Mouse (Mus musculus): Measurements from ENCODE around the gene Ganc. TPM values are rescaled to one million over a fixed set of nuclear protein-coding genes. Genes with fewer than 3 reads are reported as not detected.

Ganc gene
- total RNA-seq (2021): 10 to 100 TPM; 12.0 to 13.7 TPM
- long read RNA-seq, full-length matches to known transcripts: 5 of 7 reads
- long read RNA-seq, partial matches to known transcripts: 0 of 7 reads
- long read RNA-seq, other reads (novel, unspliced or antisense): 2 of 7 reads

GRCm38 (mm10) chr2:120403653-120403985, at the start of gene Ganc:
Ganc (plus strand) TSS chr2:120403896.
- no peak for DNase-seq (ENCODE audit: low spot score in 2 of 2)

DNA sequence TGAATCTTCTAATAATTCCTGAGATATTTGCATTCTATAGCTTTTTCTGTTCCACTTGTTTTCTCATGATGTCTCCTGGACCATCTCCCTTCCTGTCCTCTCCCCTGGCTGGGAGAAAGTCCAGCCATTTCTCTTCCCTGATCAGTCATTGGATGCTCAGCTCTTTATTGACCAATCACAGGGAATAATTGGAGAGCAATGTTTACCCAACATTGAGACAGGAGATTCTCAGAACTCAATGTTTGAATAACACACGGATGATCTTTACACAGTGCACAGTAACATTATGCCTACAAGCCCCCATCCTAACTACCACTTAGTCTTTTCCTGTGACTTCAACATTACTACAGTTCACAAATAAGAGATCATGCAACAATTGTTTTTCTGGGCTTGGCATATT, 43.3 kb upstream of the Ganc start:
- no peak for DNase-seq (ENCODE audit: low spot score in 2 of 2)

- DNase-seq (ENCODE audit: low spot score in 2 of 2): no peak
These were observed 37.2 kb upstream of the Ganc start for GRCm38 (mm10) chr2:120366501-120366900.

GRCm38 (mm10) chr2:120367416-120368207, 36.1 kb upstream of the Ganc start:
- DNase-seq (ENCODE audit: low spot score in 2 of 2): no peak

DNA sequence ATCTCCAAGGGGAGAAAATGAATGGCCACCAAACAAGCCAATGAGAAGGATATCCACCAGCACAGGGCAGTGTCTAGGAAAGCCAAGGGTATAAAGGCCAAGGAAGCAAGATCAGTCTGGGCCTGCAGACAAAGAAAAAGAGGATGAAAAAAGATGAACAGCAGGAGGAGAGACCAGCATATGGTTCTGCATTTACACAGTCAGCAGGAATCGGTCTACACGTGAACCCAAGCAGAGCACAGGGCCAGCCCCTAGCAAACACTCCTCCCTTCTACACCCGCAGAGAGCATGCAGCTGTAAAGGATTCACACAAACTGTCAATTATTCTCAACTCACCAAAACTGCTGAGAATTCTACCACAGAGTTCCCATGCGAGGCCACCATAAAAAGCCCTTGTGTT, 29.8 kb upstream of the Ganc start:
- no peak for DNase-seq (ENCODE audit: low spot score in 2 of 2)

GRCm38 (mm10) chr2:120386264-120386663, 17.4 kb upstream of the Ganc start:
- no peak for DNase-seq (ENCODE audit: low spot score in 2 of 2)

GRCm38 (mm10) chr2:120387291-120387690, 16.4 kb upstream of the Ganc start:
- no peak for DNase-seq (ENCODE audit: low spot score in 2 of 2)

GRCm38 (mm10) chr2:120389376-120389775, 14.3 kb upstream of the Ganc start:
- no peak for DNase-seq (ENCODE audit: low spot score in 2 of 2)

- no peak for DNase-seq (ENCODE audit: low spot score in 2 of 2)
These were observed 12.8 kb upstream of the Ganc start for GRCm38 (mm10) chr2:120390934-120391333.

DNA sequence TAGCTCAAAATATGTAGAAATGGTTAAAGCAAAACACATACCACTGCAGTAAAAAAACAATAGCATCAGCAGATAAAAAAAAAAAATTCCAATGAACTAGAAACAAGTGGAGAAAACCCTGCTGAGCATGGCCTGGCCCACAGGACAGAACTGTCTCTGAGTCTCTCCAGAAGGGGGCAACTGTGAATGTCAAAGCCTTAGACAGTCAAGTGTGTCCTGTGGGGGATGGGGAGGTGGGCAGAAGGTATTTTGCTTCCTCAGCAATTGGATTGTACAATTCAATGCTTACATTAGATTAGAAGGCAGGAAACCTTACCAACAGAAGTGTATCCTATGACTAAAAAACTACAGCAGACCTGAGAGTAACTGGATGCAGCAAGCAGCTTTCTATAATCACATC, 11.3 kb upstream of the Ganc start:
- no peak for DNase-seq (ENCODE audit: low spot score in 2 of 2)

DNA sequence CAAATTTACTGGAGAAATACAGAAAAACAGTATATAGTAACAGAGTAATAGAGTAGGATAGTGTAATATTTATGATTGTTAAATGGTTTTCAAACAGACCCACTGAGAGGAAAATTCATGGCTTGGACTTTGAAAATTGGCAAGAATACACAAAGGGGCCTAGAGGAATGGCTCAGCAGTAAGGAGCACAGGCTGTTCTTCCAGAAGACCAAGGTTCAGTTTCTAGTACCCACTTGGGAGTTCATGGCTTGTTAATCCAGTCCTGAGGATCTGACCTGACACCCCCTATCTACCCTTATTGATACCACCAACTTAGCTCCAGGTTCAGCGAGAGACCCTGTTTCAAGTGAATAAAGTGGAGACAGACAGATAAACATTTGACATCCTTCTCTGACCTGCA, 5.7 kb upstream of the Ganc start:
- DNase-seq (ENCODE audit: low spot score in 2 of 2): no peak

GRCm38 (mm10) chr2:120402813-120403212, 883 bp upstream of the Ganc start:
- no peak for DNase-seq (ENCODE audit: low spot score in 2 of 2)

DNA sequence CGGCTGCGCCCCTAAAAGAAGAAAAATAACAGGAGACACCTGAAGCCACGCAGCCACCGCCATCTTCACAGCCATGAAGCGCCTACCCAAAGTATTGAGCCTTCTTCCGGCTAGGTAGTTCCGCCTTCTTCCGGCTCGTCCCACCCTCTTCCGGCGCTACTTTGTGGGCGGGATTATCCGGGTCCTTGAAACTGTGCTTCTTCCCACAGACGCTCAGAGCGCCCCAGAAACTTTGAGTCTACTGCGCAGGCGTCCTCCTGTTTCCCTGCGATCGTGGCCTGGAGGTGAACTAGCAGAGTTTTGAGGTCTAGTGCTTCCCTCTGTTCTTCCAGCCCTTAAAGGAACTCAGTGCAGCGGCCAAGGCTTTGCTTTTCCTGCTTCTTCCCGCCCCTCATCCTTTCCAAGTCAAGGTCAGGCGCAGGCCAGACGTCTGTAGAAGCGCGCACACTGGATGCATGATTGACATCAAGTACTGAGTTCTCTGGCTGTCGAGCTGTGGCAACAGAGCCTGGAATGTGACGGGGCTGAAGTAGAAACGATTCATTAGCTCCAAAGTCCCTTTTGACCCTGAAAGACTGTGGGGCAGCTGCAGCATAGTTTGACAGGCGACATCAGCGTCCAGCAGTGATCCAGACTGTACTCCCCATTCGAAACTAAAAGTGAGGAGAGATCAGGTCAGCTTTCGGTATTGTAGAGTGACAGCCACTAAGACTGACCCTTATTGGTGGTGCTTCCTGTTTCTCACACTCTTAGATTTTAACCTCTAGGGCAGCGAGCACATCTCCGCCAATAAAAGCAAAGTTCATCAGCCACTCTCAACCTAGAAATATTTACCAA, 508 bp downstream of the Ganc start, which contains the start of gene Tmem87a:
Gene Tmem87a (minus strand): TSS at position 128 of the 837 bp plus-strand sequence.
- peak; percentile 95 to 98 for DNase-seq (ENCODE audit: low spot score in 2 of 2)

GRCm38 (mm10) chr2:120404823-120405765, 1.4 kb downstream of the Ganc start:
- no peak for DNase-seq (ENCODE audit: low spot score in 2 of 2)

GRCm38 (mm10) chr2:120411096-120411628, 7.5 kb downstream of the Ganc start:
- DNase-seq (ENCODE audit: low spot score in 2 of 2): no peak

- DNase-seq (ENCODE audit: low spot score in 2 of 2): peak in 1 of 2 experiments; percentile 42
These were observed 10.4 kb downstream of the Ganc start for GRCm38 (mm10) chr2:120414113-120414512.

GRCm38 (mm10) chr2:120414738-120415414, 11.2 kb downstream of the Ganc start:
- DNase-seq (ENCODE audit: low spot score in 2 of 2): peak; percentile 21 to 70

DNA sequence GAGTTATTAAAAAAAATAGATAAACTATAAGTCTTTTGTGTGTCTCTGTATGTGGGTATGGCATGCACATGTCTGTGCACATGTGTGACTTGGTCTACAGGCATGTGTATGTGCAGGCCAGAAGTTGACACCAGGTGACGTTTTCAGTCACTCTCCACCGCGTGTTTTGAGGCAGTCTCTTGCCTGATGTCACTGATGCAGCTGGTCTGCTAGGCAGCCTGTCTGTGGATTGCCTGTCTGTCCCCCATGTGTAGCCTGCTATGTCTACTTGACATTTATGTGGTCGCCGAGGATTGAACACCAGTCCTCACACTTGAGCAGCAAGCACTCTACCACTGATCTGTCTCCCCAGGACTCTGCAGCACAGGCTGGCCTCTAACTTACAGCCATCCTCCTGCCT, 20.7 kb downstream of the Ganc start:
- no peak for DNase-seq (ENCODE audit: low spot score in 2 of 2)

DNA sequence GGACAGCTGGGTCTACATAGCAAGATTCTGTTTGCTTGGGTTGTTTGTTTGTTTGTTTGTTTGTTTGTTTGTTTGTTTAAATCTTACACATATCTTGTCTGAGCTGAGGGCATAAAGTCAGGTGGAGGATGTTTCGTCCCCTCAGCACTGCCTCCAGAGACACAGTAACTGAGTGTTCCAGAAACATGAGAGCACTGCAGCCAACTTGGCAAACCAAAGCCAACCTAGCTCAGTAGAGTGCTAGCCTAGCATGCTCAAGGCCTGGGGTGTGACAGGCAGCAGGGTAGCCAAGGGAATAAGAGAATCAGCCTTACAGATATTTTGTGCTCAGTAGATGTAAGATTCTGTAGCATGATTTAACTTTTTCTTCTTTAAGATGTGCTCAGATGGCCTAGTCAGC, 40.8 kb downstream of the Ganc start:
- DNase-seq (ENCODE audit: low spot score in 2 of 2): no peak

GRCm38 (mm10) chr2:120446373-120446772, 42.7 kb downstream of the Ganc start:
- no peak for DNase-seq (ENCODE audit: low spot score in 2 of 2)

Data from layer of hippocampus, adult 18-20 months (tissue).